Mouse (Mus musculus) liver, postnatal 0 days (tissue): ENCODE measurements around the gene Tex13a. TPM values are rescaled to one million over a fixed set of nuclear protein-coding genes. Genes with fewer than 3 reads are reported as not detected.

ENCODE experiments used
- ATAC-seq: fragments of 200-750 bp; cut with Nextera tagmentation; 2 replicates; pipeline ENCODE4 v1.8.0; 2017; ENCODE audit warnings: mild to moderate bottlenecking, moderate library complexity
- DNase-seq: peaks from one replicate; pipeline ENCODE4 v3.0.0-alpha.2; 2016
- H3K27ac ChIP-seq: fragments of 300-500 bp; sonication (generic); 2 replicates; pipeline ENCODE4 v1.5.1; 2014; ENCODE audit warnings: antibody characterized with exemption, moderate library complexity, mild to moderate bottlenecking, low read depth
- H3K27me3 ChIP-seq: fragments of 300-500 bp; sonication (generic); 2 replicates; pipeline ENCODE4 v1.6.1; 2014; ENCODE audit warnings: low read length, control low read depth, mixed read lengths; ENCODE audit not compliant: insufficient read depth
- H3K36me3 ChIP-seq: fragments of 300-500 bp; sonication (generic); replicated peaks from 2 replicates; pipeline ENCODE4 v1.6.1; 2014; ENCODE audit warnings: mild to moderate bottlenecking, control low read depth, low read length, moderate library complexity, mixed read lengths; ENCODE audit not compliant: insufficient read depth
- H3K4me1 ChIP-seq: fragments of 300-500 bp; sonication (generic); 2 replicates; pipeline ENCODE4 v1.6.1; 2014; ENCODE audit warnings: antibody characterized with exemption, mild to moderate bottlenecking, control low read depth; ENCODE audit not compliant: insufficient read depth
- H3K4me2 ChIP-seq: fragments of 300-500 bp; sonication (generic); 2 replicates; pipeline ENCODE4 v1.6.1; 2014; ENCODE audit warnings: low read depth, mild to moderate bottlenecking, low read length, moderate library complexity, mixed read lengths
- H3K4me3 ChIP-seq: fragments of 300-500 bp; sonication (generic); 2 replicates; pipeline ENCODE4 v1.5.1; 2014; ENCODE audit warnings: low read depth, low read length
- H3K9ac ChIP-seq: fragments of 300-500 bp; sonication (generic); replicated peaks from 2 replicates; pipeline ENCODE4 v1.6.1; 2014; ENCODE audit warnings: mild to moderate bottlenecking, moderate library complexity
- H3K9me3 ChIP-seq: fragments of 300-500 bp; sonication (generic); 2 replicates; pipeline ENCODE4 v1.6.1; 2016; ENCODE audit warnings: mild to moderate bottlenecking, control low read depth, low read length, mixed read lengths
- CTCF ChIP-seq: sonication (generic); IDR thresholded peaks from 2 replicates; pipeline ENCODE4 v1.5.1; 2016; ENCODE audit warnings: antibody characterized with exemption, low read depth
- EP300 ChIP-seq: IDR thresholded peaks from 2 replicates; pipeline ENCODE4 v1.6.1; 2016; ENCODE audit warnings: antibody characterized with exemption, low read depth, mild to moderate bottlenecking
- WGBS: fragments of 180-500 bp; shearing (Covaris S2); extraction: QIAGEN DNeasy Blood & Tissue Kit; methylation state at CpG from one replicate; pipeline ENCODE4 v1.1.7; 2014; ENCODE audit not compliant: insufficient replicate concordance; 5-methylcytosine and 5-hydroxymethylcytosine counted together
- polyA plus RNA-seq: library from polyadenylated mRNA; unstranded; fragments of >200 nt; fragmentation: Nextera tagmentation; extraction: Ambion mirVana; gene quantifications from 2 replicates; pipeline ENCODE4 v1.2.1, GENCODE M21; 2015

Gene Tex13a
- polyA plus RNA-seq = not detected in 2 replicates

GRCm38 (mm10) chrX:138209480-138209879 lies at the start of gene Tex13a:
Gene Tex13a (minus strand): TSS chrX:138209580.
- no peaks in the 10 kb centered on the region for H3K4me1 ChIP-seq
- H3K4me3 ChIP-seq = no peak within 1 kb of the TSS
- no peaks in the 10 kb centered on the region for H3K27me3 ChIP-seq
- no peaks in the 10 kb centered on the region for H3K9me3 ChIP-seq
- H3K4me2 ChIP-seq = no peak within 1 kb of the TSS
- no peak for ATAC-seq
- WGBS = 55% methylated on average over 3 of the region's 3 CpGs
- no peaks in the 10 kb centered on the region for H3K36me3 ChIP-seq
- no peak within 1 kb of the TSS for H3K9ac ChIP-seq
- no peak within 1 kb of the TSS for H3K27ac ChIP-seq
- TF ChIP-seq EP300 = no peak
- no peak for TF ChIP-seq CTCF
- no peak for DNase-seq

- WGBS = 70% methylated on average over 4 of the region's 4 CpGs
- DNase-seq = no peak
- no peak for ATAC-seq
Measured at GRCm38 (mm10) chrX:138234626-138235025, 25.2 kb upstream of the Tex13a start.

DNA sequence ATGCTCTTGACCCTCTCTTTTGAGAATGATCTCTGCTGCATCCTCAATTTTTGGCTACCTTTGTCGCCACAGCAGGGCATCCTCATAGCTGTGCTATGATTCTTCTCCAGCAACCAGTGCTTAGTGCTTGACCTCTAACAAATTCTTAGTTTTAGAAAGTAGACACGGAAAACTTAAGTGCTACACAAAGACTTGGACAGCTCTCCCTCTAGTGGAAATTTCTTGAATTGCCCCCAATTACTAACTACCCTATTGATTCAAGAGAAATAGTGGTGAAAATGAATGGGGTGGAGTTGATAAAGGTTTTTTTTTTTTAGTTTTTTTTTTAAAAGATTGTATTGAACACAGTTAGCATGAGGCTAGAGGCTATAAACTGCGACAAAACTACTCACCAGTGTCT lies 39.2 kb downstream of the Tex13a start:
- H3K27ac ChIP-seq = no peak overlapping the region
- WGBS = 17% methylated on average over 3 of the region's 3 CpGs

More at GRCm38 (mm10) chrX:138234626-138235025, 25.2 kb upstream of the Tex13a start:
- Histone ChIP-seq H3K27me3 (no peaks in the 10 kb centered on the region), H3K9me3 (no peaks in the 10 kb centered on the region), H3K36me3 (no peaks in the 10 kb centered on the region), H3K4me3 (no peak overlapping the region), H3K9ac (no peak overlapping the region), H3K4me1 (no peaks in the 10 kb centered on the region), H3K27ac (no peak overlapping the region), H3K4me2 (no peak overlapping the region)
- TF ChIP-seq EP300 (no peak), CTCF (no peak)

More for the DNA sequence above, 39.2 kb downstream of the Tex13a start:
- no peaks in the 10 kb centered on the region for H3K27me3 ChIP-seq
- no peak overlapping the region for H3K4me2 ChIP-seq
- no peak overlapping the region for H3K9ac ChIP-seq
- TF ChIP-seq EP300 (no peak), CTCF (peak; percentile 48)
- ATAC-seq (no peak), DNase-seq (no peak)
- no peaks in the 10 kb centered on the region for H3K9me3 ChIP-seq
- H3K4me3 ChIP-seq = no peak overlapping the region
- no peaks in the 10 kb centered on the region for H3K36me3 ChIP-seq
- no peaks in the 10 kb centered on the region for H3K4me1 ChIP-seq
